Mouse (Mus musculus) limb, embryonic 10.5 days (tissue): ENCODE measurements around the gene Igfbp1. TPM values are rescaled to one million over a fixed set of nuclear protein-coding genes. Genes with fewer than 3 reads are reported as not detected.

Experiments used
- DNase-seq: peaks from one replicate; pipeline ENCODE4 v3.0.0-alpha.2; 2017; ENCODE audit warnings: low spot score
- H3K27ac ChIP-seq: fragments of 300-500 bp; sonication (generic); 2 replicates; pipeline ENCODE4 v1.5.1; 2016; ENCODE audit warnings: mild to moderate bottlenecking
- H3K27me3 ChIP-seq: fragments of 300-500 bp; sonication (generic); 2 replicates; pipeline ENCODE4 v1.6.1; 2016; ENCODE audit warnings: low read depth, mild to moderate bottlenecking; ENCODE audit not compliant: poor library complexity, severe bottlenecking
- H3K36me3 ChIP-seq: fragments of 300-500 bp; sonication (generic); 2 replicates; pipeline ENCODE4 v1.6.1; 2016; ENCODE audit warnings: mild to moderate bottlenecking, moderate library complexity
- H3K4me1 ChIP-seq: fragments of 300-500 bp; sonication (generic); 2 replicates; pipeline ENCODE4 v1.6.1; 2016
- H3K4me3 ChIP-seq: fragments of 300-500 bp; sonication (generic); 2 replicates; pipeline ENCODE4 v1.5.1; 2016; ENCODE audit warnings: mild to moderate bottlenecking, moderate library complexity
- H3K9me3 ChIP-seq: fragments of 300-500 bp; sonication (generic); replicated peaks from 2 replicates; pipeline ENCODE4 v1.6.1; 2016; ENCODE audit warnings: mild to moderate bottlenecking
- WGBS: fragments of 180-500 bp; shearing (Covaris S2); methylation state at CpG from one replicate; pipeline ENCODE4 v1.1.7; 2016; 5-methylcytosine and 5-hydroxymethylcytosine counted together
- polyA plus RNA-seq: library from polyadenylated mRNA; unstranded; fragments of >200 nt; fragmentation: Nextera tagmentation; extraction: Ambion mirVana; gene quantifications from 2 replicates; pipeline ENCODE4 v1.2.1, GENCODE M21; 2016

Gene Igfbp1
- polyA plus RNA-seq, 1 experiment from 2014 or later = 0.21 TPM

DNA sequence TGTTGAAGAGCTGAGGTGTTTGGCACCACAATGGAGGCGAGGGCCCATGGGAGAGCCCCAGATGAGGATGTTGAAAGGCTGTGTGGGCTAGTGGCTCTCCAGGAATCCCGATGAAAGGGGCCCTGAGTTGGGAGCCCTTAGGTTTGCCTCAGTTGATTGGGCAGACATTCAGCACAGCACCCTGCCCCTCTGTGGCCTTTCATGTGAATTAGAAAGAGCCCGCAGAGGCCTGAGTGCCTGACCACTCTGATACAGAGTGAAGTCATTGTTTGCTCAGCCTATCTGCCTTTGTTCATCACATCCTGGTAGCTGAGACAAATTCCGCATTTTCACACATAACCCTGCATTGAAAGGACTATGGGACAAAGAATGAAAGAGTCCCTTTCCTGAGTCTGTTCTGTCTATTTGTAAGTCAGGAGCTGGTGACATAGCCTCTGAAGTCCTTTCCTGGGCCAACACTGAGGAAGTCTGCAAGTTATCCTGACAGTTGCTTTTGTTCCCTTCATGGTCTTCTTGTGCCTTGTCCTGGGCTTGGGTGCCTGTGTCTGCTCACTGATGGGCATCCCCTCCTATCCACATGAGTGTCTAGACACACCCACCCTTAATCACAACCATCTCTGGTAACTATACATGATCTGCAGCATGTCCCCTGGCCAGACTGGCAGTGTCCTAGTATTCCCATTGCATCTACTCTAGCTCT lies 41.6 kb downstream of the Igfbp1 start:
- 81% methylated on average over 4 of the region's 4 CpGs for WGBS
- Histone ChIP-seq H3K4me3 (no peak overlapping the region), H3K9me3 (no peaks in the 10 kb centered on the region), H3K27me3 (no peaks in the 10 kb centered on the region), H3K36me3 (no peaks in the 10 kb centered on the region), H3K27ac (no peak overlapping the region), H3K4me1 (no peaks in the 10 kb centered on the region)
- no peak for DNase-seq

DNA sequence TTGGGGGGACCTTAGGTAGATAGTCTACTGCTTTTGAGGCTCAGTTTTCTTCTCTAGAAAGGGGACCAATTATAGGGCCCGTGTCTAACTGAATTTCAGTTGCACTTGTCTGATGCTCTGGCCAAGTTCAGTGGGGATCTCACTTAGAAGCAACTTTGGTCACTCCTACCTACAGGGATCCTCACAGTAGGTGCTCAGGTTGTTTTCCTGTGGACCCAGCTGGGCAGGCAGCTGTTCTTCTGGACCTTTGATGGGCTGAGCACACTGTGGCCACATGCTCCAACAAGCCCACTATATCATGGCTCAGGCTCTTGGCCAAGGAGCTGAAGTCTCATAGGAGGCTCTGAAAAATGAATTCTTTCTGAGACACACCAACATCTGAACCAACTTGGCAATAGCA lies 47.2 kb downstream of the Igfbp1 start:
- no peak for DNase-seq
- H3K9me3 ChIP-seq = no peaks in the 10 kb centered on the region
- WGBS = 82% methylated on average over 1 of the region's 1 CpGs
- H3K4me1 ChIP-seq = no peaks in the 10 kb centered on the region
- no peak overlapping the region for H3K27ac ChIP-seq
- no peaks in the 10 kb centered on the region for H3K27me3 ChIP-seq
- no peak overlapping the region for H3K4me3 ChIP-seq
- H3K36me3 ChIP-seq = no peaks in the 10 kb centered on the region

DNA sequence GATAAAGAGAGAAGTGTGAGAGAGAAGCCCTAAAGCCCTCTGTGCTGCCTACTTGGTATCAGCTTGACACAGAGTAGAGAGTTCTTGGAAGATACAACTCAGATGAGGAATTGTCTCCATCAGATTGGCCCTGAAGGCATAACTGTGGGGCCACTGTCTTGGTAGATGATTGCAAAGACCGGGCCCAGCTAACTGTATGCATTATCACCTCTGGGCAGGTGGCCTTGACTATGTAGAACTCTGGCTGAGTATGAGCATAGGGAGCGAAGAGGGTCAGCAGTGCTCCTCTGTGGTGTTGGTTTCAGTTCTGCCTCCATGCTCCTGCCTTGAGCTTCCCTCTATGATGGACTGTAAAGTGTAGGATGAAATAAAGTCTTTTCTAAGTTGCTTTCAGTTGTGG lies 52.8 kb downstream of the Igfbp1 start:
- H3K9me3 ChIP-seq = no peaks in the 10 kb centered on the region
- H3K27ac ChIP-seq = no peak overlapping the region
- 94% methylated on average over 2 of the region's 2 CpGs for WGBS
- no peaks in the 10 kb centered on the region for H3K36me3 ChIP-seq
- no peaks in the 10 kb centered on the region for H3K4me1 ChIP-seq
- H3K4me3 ChIP-seq = no peak overlapping the region
- no peak for DNase-seq
- H3K27me3 ChIP-seq = no peaks in the 10 kb centered on the region

DNA sequence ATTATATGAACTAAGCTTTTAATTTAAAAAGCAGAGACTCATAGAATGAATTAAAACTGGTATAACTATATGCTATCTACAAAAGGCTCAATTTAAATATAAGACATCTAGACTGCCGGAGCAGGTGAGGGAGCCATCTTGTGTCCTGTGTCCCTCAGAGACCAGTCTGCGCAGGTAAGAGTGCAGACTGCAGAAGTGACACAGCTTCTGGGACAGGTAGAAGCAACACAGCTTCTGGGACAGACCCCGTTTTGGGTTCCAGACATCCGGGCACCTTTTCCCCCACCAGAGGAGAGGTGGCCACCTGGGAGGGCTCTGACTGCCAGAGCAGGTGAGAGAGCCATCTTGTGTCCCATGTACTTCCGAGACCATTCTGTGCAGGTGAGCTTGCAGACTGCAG lies 53.3 kb downstream of the Igfbp1 start:
- Histone ChIP-seq H3K9me3 (no peaks in the 10 kb centered on the region), H3K4me3 (no peak overlapping the region), H3K4me1 (no peaks in the 10 kb centered on the region), H3K27me3 (no peaks in the 10 kb centered on the region), H3K27ac (no peak overlapping the region), H3K36me3 (no peaks in the 10 kb centered on the region)
- DNase-seq = no peak
- WGBS = 91% methylated on average over 5 of the region's 5 CpGs

Other genes with a start within 250 kb of the Igfbp1 start
- gene Adcy1, start 134.3 kb upstream of the Igfbp1 start, polyA plus RNA-seq = 0.61 and 0.62 TPM in 2 replicates
- gene Gm11985, start 9.2 kb upstream of the Igfbp1 start, polyA plus RNA-seq = not detected in 2 replicates
- gene Igfbp3, start 16.1 kb downstream of the Igfbp1 start, polyA plus RNA-seq = 37.3 and 51.1 TPM in 2 replicates